Mouse (Mus musculus): Measurements from ENCODE around the gene Trim61. TPM values are rescaled to one million over a fixed set of nuclear protein-coding genes. Genes with fewer than 3 reads are reported as not detected.

Trim61 gene
- polyA plus RNA-seq, 1 experiment = not detected

DNA sequence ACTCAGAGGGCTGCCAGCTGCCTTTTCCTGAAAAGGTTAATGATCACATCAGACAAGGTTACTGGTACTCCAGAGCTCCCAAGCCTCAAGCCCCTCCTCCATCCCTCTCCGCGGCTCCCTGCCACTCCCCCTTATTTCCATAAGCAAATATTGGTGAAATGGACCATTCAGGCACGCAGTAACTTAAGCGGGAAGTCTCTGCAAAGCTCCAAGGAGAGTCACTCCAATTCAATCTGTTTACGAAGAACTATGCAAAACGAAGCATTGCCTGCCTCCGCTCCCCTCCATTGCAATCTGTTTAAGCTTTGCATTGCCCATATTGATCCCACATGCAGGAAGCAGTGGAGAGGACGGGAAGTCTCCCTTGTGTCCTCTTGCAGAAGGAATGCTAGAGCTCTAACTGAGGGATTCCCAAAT, 18.8 kb upstream of the Trim61 start, which contains the start of gene Apela:
Apela (minus strand) TSS at position 220 of the 417 bp plus-strand sequence.
- Histone ChIP-seq H3K79me3 (ENCODE audit: low read depth) (no peaks in the 10 kb centered on the region), H3K36me3 (ENCODE audit: control insufficient read depth, insufficient read depth) (no peaks in the 10 kb centered on the region), H3K4me3 (ENCODE audit: insufficient read depth, poor library complexity, severe bottlenecking) (no peak within 1 kb of the TSS), H3K79me2 (ENCODE audit: control insufficient read depth, insufficient read depth) (no peaks in the 10 kb centered on the region), H3ac (ENCODE audit: control insufficient read depth, insufficient read length, low read depth) (no peak within 1 kb of the TSS), H3K27me3 (ENCODE audit: control insufficient read depth, insufficient read depth, insufficient read length) (no peaks in the 10 kb centered on the region)
- TF ChIP-seq FOSL1 (IDR thresholded peaks at IDR 0.05; ENCODE audit: insufficient read depth, low read length, poor library complexity, severe bottlenecking) (no peak), CTCF (IDR thresholded peaks at IDR 0.05; ENCODE audit: control insufficient read depth, insufficient read depth, insufficient read length) (no peak), USF1 (IDR thresholded peaks at IDR 0.05; ENCODE audit: low read depth) (no peak), MYOD1 (IDR thresholded peaks at IDR 0.05; ENCODE audit: control insufficient read depth, insufficient read length, low read depth) (no peak), CEBPB (IDR thresholded peaks at IDR 0.05; ENCODE audit: low read depth) (no peak), MYOG (IDR thresholded peaks at IDR 0.05; ENCODE audit: control insufficient read depth, extremely low read depth, insufficient read length) (no peak), MAX (IDR thresholded peaks at IDR 0.05) (no peak)

GRCm38 (mm10) chr8:65034136-65034535, 15.8 kb upstream of the Trim61 start:
- TF ChIP-seq MAX (IDR thresholded peaks at IDR 0.05) = no peak
- no peak for TF ChIP-seq USF1 (IDR thresholded peaks at IDR 0.05; ENCODE audit: low read depth)
- Histone ChIP-seq H3K27me3 (ENCODE audit: control insufficient read depth, insufficient read depth, insufficient read length) (no peaks in the 10 kb centered on the region), H3K4me3 (ENCODE audit: insufficient read depth, poor library complexity, severe bottlenecking) (no peak overlapping the region), H3K79me3 (ENCODE audit: low read depth) (no peaks in the 10 kb centered on the region), H3K79me2 (ENCODE audit: control insufficient read depth, insufficient read depth) (no peaks in the 10 kb centered on the region), H3ac (ENCODE audit: control insufficient read depth, insufficient read length, low read depth) (no peak overlapping the region), H3K36me3 (ENCODE audit: control insufficient read depth, insufficient read depth) (no peaks in the 10 kb centered on the region)

DNA sequence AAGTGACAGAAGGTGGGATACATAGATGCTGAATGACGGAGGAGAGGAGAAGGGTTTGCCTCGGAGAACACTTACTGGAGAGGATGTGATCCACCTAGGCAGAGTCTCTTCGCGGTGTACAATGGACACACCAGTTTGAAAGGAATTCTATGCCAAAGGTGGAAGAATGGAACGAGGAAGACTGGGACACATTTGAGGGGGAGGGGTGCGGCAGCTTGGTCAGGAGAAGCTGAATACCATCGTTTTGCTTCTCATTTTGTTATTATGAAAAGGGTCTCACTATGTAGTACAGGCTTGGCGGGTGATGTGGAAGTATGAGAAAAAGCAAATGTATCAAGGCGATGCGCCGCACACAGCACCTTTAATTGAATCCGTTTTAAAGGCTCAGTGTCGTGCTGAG, 14.7 kb upstream of the Trim61 start:
- H3K79me2 ChIP-seq (ENCODE audit: control insufficient read depth, insufficient read depth) = no peaks in the 10 kb centered on the region
- H3K4me3 ChIP-seq (ENCODE audit: insufficient read depth, poor library complexity, severe bottlenecking) = no peak overlapping the region
- H3ac ChIP-seq (ENCODE audit: control insufficient read depth, insufficient read length, low read depth) = no peak overlapping the region
- no peak for TF ChIP-seq MAX (IDR thresholded peaks at IDR 0.05)
- no peak for TF ChIP-seq USF1 (IDR thresholded peaks at IDR 0.05; ENCODE audit: low read depth)
- no peak for TF ChIP-seq MYOG (IDR thresholded peaks at IDR 0.05; ENCODE audit: control insufficient read depth, extremely low read depth, insufficient read length)
- TF ChIP-seq CEBPB (IDR thresholded peaks at IDR 0.05; ENCODE audit: low read depth) = no peak
- TF ChIP-seq MYOD1 (IDR thresholded peaks at IDR 0.05; ENCODE audit: control insufficient read depth, insufficient read length, low read depth) = no peak
- TF ChIP-seq FOSL1 (IDR thresholded peaks at IDR 0.05; ENCODE audit: insufficient read depth, low read length, poor library complexity, severe bottlenecking) = no peak
- no peak for TF ChIP-seq CTCF (IDR thresholded peaks at IDR 0.05; ENCODE audit: control insufficient read depth, insufficient read depth, insufficient read length)
- H3K36me3 ChIP-seq (ENCODE audit: control insufficient read depth, insufficient read depth) = no peaks in the 10 kb centered on the region
- no peaks in the 10 kb centered on the region for H3K27me3 ChIP-seq (ENCODE audit: control insufficient read depth, insufficient read depth, insufficient read length)
- H3K79me3 ChIP-seq (ENCODE audit: low read depth) = no peaks in the 10 kb centered on the region

GRCm38 (mm10) chr8:65032107-65032506, 13.8 kb upstream of the Trim61 start:
- H3K4me3 ChIP-seq (ENCODE audit: insufficient read depth, poor library complexity, severe bottlenecking) = no peak overlapping the region
- H3K79me2 ChIP-seq (ENCODE audit: control insufficient read depth, insufficient read depth) = no peaks in the 10 kb centered on the region
- H3K79me3 ChIP-seq (ENCODE audit: low read depth) = no peaks in the 10 kb centered on the region
- H3K27me3 ChIP-seq (ENCODE audit: control insufficient read depth, insufficient read depth, insufficient read length) = no peaks in the 10 kb centered on the region
- TF ChIP-seq MAX (IDR thresholded peaks at IDR 0.05) = no peak
- TF ChIP-seq FOSL1 (IDR thresholded peaks at IDR 0.05; ENCODE audit: insufficient read depth, low read length, poor library complexity, severe bottlenecking) = no peak
- no peak for TF ChIP-seq CTCF (IDR thresholded peaks at IDR 0.05; ENCODE audit: control insufficient read depth, insufficient read depth, insufficient read length)
- TF ChIP-seq MYOG (IDR thresholded peaks at IDR 0.05; ENCODE audit: control insufficient read depth, extremely low read depth, insufficient read length) = no peak
- no peak for TF ChIP-seq CEBPB (IDR thresholded peaks at IDR 0.05; ENCODE audit: low read depth)
- TF ChIP-seq USF1 (IDR thresholded peaks at IDR 0.05; ENCODE audit: low read depth) = no peak
- TF ChIP-seq MYOD1 (IDR thresholded peaks at IDR 0.05; ENCODE audit: control insufficient read depth, insufficient read length, low read depth) = no peak
- no peaks in the 10 kb centered on the region for H3K36me3 ChIP-seq (ENCODE audit: control insufficient read depth, insufficient read depth)
- no peak overlapping the region for H3ac ChIP-seq (ENCODE audit: control insufficient read depth, insufficient read length, low read depth)

DNA sequence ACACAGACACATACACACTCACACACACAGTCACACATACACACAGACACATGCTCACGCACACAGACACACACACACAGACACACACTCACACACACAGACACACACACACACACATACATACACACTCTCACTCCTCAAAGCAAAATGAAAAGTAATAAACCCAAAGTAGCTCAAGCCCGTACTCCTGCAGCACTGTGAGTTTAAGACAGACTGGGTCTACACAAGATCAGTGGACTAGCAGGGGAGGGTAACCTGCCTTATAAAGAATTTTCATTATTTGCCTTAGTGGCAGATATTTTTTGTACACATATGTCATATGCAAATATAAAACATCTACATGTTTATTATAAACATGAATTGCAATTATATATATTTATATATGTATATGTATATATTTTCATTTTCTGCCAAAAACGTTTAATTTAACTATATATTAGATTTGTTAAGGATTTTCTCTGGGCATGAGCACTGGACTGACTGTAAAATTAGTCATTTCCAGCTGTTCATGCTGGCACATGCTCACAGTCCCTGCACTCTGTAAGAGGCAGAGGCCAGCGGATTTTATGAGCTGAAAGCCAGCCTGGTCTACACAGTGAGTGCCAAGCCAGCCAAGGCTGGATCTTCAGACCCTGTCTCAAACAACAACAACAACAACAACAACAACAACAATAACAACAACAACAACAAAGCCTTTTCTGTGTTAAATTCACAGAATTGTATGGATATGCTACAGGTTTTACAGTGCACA, 12.6 kb upstream of the Trim61 start:
- Histone ChIP-seq H3K79me2 (ENCODE audit: control insufficient read depth, insufficient read depth) (no peaks in the 10 kb centered on the region), H3K36me3 (ENCODE audit: control insufficient read depth, insufficient read depth) (no peaks in the 10 kb centered on the region), H3ac (ENCODE audit: control insufficient read depth, insufficient read length, low read depth) (no peak overlapping the region), H3K27me3 (ENCODE audit: control insufficient read depth, insufficient read depth, insufficient read length) (no peaks in the 10 kb centered on the region), H3K4me3 (ENCODE audit: insufficient read depth, poor library complexity, severe bottlenecking) (no peak overlapping the region), H3K79me3 (ENCODE audit: low read depth) (no peaks in the 10 kb centered on the region)
- TF ChIP-seq MYOG (IDR thresholded peaks at IDR 0.05; ENCODE audit: control insufficient read depth, extremely low read depth, insufficient read length) (no peak), USF1 (IDR thresholded peaks at IDR 0.05; ENCODE audit: low read depth) (no peak), MAX (IDR thresholded peaks at IDR 0.05) (no peak), MYOD1 (IDR thresholded peaks at IDR 0.05; ENCODE audit: control insufficient read depth, insufficient read length, low read depth) (no peak), CTCF (IDR thresholded peaks at IDR 0.05; ENCODE audit: control insufficient read depth, insufficient read depth, insufficient read length) (no peak), CEBPB (IDR thresholded peaks at IDR 0.05; ENCODE audit: low read depth) (no peak), FOSL1 (IDR thresholded peaks at IDR 0.05; ENCODE audit: insufficient read depth, low read length, poor library complexity, severe bottlenecking) (no peak)

- H3ac ChIP-seq (ENCODE audit: control insufficient read depth, insufficient read length, low read depth) = no peak overlapping the region
- TF ChIP-seq MYOG (IDR thresholded peaks at IDR 0.05; ENCODE audit: control insufficient read depth, extremely low read depth, insufficient read length) (no peak), CEBPB (IDR thresholded peaks at IDR 0.05; ENCODE audit: low read depth) (no peak), CTCF (IDR thresholded peaks at IDR 0.05; ENCODE audit: control insufficient read depth, insufficient read depth, insufficient read length) (no peak), MYOD1 (IDR thresholded peaks at IDR 0.05; ENCODE audit: control insufficient read depth, insufficient read length, low read depth) (no peak), FOSL1 (IDR thresholded peaks at IDR 0.05; ENCODE audit: insufficient read depth, low read length, poor library complexity, severe bottlenecking) (no peak), MAX (IDR thresholded peaks at IDR 0.05) (no peak), USF1 (IDR thresholded peaks at IDR 0.05; ENCODE audit: low read depth) (no peak)
- no peaks in the 10 kb centered on the region for H3K27me3 ChIP-seq (ENCODE audit: control insufficient read depth, insufficient read depth, insufficient read length)
- no peak overlapping the region for H3K4me3 ChIP-seq (ENCODE audit: insufficient read depth, poor library complexity, severe bottlenecking)
- H3K79me3 ChIP-seq (ENCODE audit: low read depth) = no peaks in the 10 kb centered on the region
- no peaks in the 10 kb centered on the region for H3K79me2 ChIP-seq (ENCODE audit: control insufficient read depth, insufficient read depth)
- H3K36me3 ChIP-seq (ENCODE audit: control insufficient read depth, insufficient read depth) = no peaks in the 10 kb centered on the region
Observed at GRCm38 (mm10) chr8:65029776-65030175, 11.5 kb upstream of the Trim61 start.
